Mouse (Mus musculus): ENCODE measurements at regions not wholly inside any gene's neighbourhood (a gene's known extent, or its start where the extent isn't known, plus 50 kb on each side); places are given as distances from the start of the nearest gene placed in this dataset.

- Histone ChIP-seq H3K4me1 (no peaks in the 10 kb centered on the region), H3K36me3 (no peaks in the 10 kb centered on the region), H3K4me2 (replicated peaks) (no peak overlapping the region), H3K9ac (replicated peaks) (no peak overlapping the region), H3K27ac (replicated peaks) (no peak overlapping the region), H3K9me3 (no peaks in the 10 kb centered on the region), H3K27me3 (peaks cover 9% of the 10 kb centered on the region; the same call in 1 of the 2 replicates), H3K4me3 (no peak overlapping the region)
- ATAC-seq (ENCODE audit: low FRiP score, low read depth): no peak
- 89% methylated on average over 5 of the region's 5 CpGs for WGBS
Observed at GRCm38 (mm10) chr2:75149036-75149435, 323.4 kb downstream of the Mtx2 start.

GRCm38 (mm10) chr2:75149562-75149961, 324.0 kb downstream of the Mtx2 start:
- H3K9me3 ChIP-seq: no peaks in the 10 kb centered on the region
- no peaks in the 10 kb centered on the region for H3K36me3 ChIP-seq
- WGBS: 65% methylated on average over 12 of the region's 12 CpGs
- H3K4me1 ChIP-seq: no peaks in the 10 kb centered on the region
- H3K27ac ChIP-seq (replicated peaks): no peak overlapping the region
- peaks cover 9% of the 10 kb centered on the region; the same call in 1 of the 2 replicates for H3K27me3 ChIP-seq
- no peak overlapping the region for H3K9ac ChIP-seq (replicated peaks)
- no peak overlapping the region for H3K4me2 ChIP-seq (replicated peaks)
- H3K4me3 ChIP-seq: no peak overlapping the region
- ATAC-seq (ENCODE audit: low FRiP score, low read depth): no peak

GRCm38 (mm10) chr2:75150986-75151385, 325.4 kb downstream of the Mtx2 start:
- WGBS: 5% methylated on average over 6 of the region's 6 CpGs
- H3K9me3 ChIP-seq: no peaks in the 10 kb centered on the region
- no peaks in the 10 kb centered on the region for H3K36me3 ChIP-seq
- ATAC-seq (ENCODE audit: low FRiP score, low read depth): no peak
- no peak overlapping the region for H3K9ac ChIP-seq (replicated peaks)
- H3K27me3 ChIP-seq: 0 out of 2 replicates have a peak, but pooled peaks cover 7% of the 10 kb centered on the region
- no peak overlapping the region for H3K27ac ChIP-seq (replicated peaks)
- H3K4me3 ChIP-seq: no peak overlapping the region
- H3K4me1 ChIP-seq: no peaks in the 10 kb centered on the region
- no peak overlapping the region for H3K4me2 ChIP-seq (replicated peaks)

- no peak for ATAC-seq (ENCODE audit: low FRiP score, low read depth)
- WGBS: 87% methylated on average over 8 of the region's 8 CpGs
- Histone ChIP-seq H3K4me3 (no peak overlapping the region), H3K4me2 (replicated peaks) (no peak overlapping the region), H3K9me3 (no peaks in the 10 kb centered on the region), H3K4me1 (no peaks in the 10 kb centered on the region), H3K27ac (replicated peaks) (no peak overlapping the region), H3K36me3 (no peaks in the 10 kb centered on the region), H3K9ac (replicated peaks) (no peak overlapping the region), H3K27me3 (0 out of 2 replicates have a peak, but pooled peaks cover 3% of the 10 kb centered on the region)
Observed at GRCm38 (mm10) chr2:75151519-75151918, 325.9 kb downstream of the Mtx2 start.

GRCm38 (mm10) chr2:75152477-75152990, 326.9 kb downstream of the Mtx2 start:
- Histone ChIP-seq H3K9me3 (no peaks in the 10 kb centered on the region), H3K4me1 (no peaks in the 10 kb centered on the region), H3K9ac (replicated peaks) (no peak overlapping the region), H3K4me3 (no peak overlapping the region), H3K4me2 (replicated peaks) (no peak overlapping the region), H3K36me3 (no peaks in the 10 kb centered on the region), H3K27me3 (0 out of 2 replicates have a peak, but pooled peaks cover 3% of the 10 kb centered on the region), H3K27ac (replicated peaks) (no peak overlapping the region)
- no peak for ATAC-seq (ENCODE audit: low FRiP score, low read depth)
- WGBS: 34% methylated on average over 6 of the region's 6 CpGs

- Histone ChIP-seq H3K9me3 (no peaks in the 10 kb centered on the region), H3K4me1 (no peaks in the 10 kb centered on the region), H3K27me3 (0 out of 2 replicates have a peak, but pooled peaks cover 3% of the 10 kb centered on the region), H3K4me2 (replicated peaks) (no peak overlapping the region), H3K27ac (replicated peaks) (no peak overlapping the region), H3K9ac (replicated peaks) (no peak overlapping the region), H3K4me3 (no peak overlapping the region), H3K36me3 (no peaks in the 10 kb centered on the region)
- ATAC-seq (ENCODE audit: low FRiP score, low read depth): no peak
- WGBS: 86% methylated on average over 3 of the region's 3 CpGs
Observed at GRCm38 (mm10) chr2:75154448-75154847, 328.8 kb downstream of the Mtx2 start.

- no peak for ATAC-seq (ENCODE audit: low FRiP score, low read depth)
- 0 out of 2 replicates have a peak, but pooled peaks cover 3% of the 10 kb centered on the region for H3K27me3 ChIP-seq
- H3K4me2 ChIP-seq (replicated peaks): no peak overlapping the region
- H3K9ac ChIP-seq (replicated peaks): no peak overlapping the region
- WGBS: 77% methylated on average over 3 of the region's 3 CpGs
- no peaks in the 10 kb centered on the region for H3K9me3 ChIP-seq
- H3K36me3 ChIP-seq: no peaks in the 10 kb centered on the region
- no peak overlapping the region for H3K4me3 ChIP-seq
- no peak overlapping the region for H3K27ac ChIP-seq (replicated peaks)
- H3K4me1 ChIP-seq: no peaks in the 10 kb centered on the region
Observed at GRCm38 (mm10) chr2:75158581-75158980, 333.0 kb downstream of the Mtx2 start.

GRCm38 (mm10) chr2:75161075-75161474, 335.5 kb downstream of the Mtx2 start:
- Histone ChIP-seq H3K4me1 (no peaks in the 10 kb centered on the region), H3K9me3 (no peaks in the 10 kb centered on the region), H3K27me3 (no peaks in the 10 kb centered on the region), H3K36me3 (no peaks in the 10 kb centered on the region), H3K9ac (replicated peaks) (no peak overlapping the region), H3K4me2 (replicated peaks) (no peak overlapping the region), H3K4me3 (no peak overlapping the region), H3K27ac (replicated peaks) (no peak overlapping the region)
- 92% methylated on average over 14 of the region's 14 CpGs for WGBS
- no peak for ATAC-seq (ENCODE audit: low FRiP score, low read depth)

GRCm38 (mm10) chr2:75164987-75165386, 339.4 kb downstream of the Mtx2 start:
- Histone ChIP-seq H3K36me3 (no peaks in the 10 kb centered on the region), H3K27me3 (no peaks in the 10 kb centered on the region), H3K4me3 (no peak overlapping the region), H3K27ac (replicated peaks) (no peak overlapping the region), H3K4me2 (replicated peaks) (no peak overlapping the region), H3K9ac (replicated peaks) (no peak overlapping the region), H3K9me3 (no peaks in the 10 kb centered on the region), H3K4me1 (no peaks in the 10 kb centered on the region)
- no peak for ATAC-seq (ENCODE audit: low FRiP score, low read depth)
- 88% methylated on average over 4 of the region's 4 CpGs for WGBS

- 59% methylated on average over 5 of the region's 5 CpGs for WGBS
- Histone ChIP-seq H3K4me2 (replicated peaks) (no peak overlapping the region), H3K4me3 (no peak overlapping the region), H3K27ac (replicated peaks) (no peak overlapping the region), H3K27me3 (no peaks in the 10 kb centered on the region), H3K9me3 (no peaks in the 10 kb centered on the region), H3K36me3 (no peaks in the 10 kb centered on the region), H3K4me1 (peaks cover 5% of the 10 kb centered on the region; the same call in 1 of the 2 replicates), H3K9ac (replicated peaks) (no peak overlapping the region)
- no peak for ATAC-seq (ENCODE audit: low FRiP score, low read depth)
Observed at GRCm38 (mm10) chr2:75176267-75176666, 350.7 kb downstream of the Mtx2 start.

- no peak overlapping the region for H3K9ac ChIP-seq (replicated peaks)
- peaks cover 9% of the 10 kb centered on the region for H3K4me1 ChIP-seq
- H3K9me3 ChIP-seq: no peaks in the 10 kb centered on the region
- H3K4me3 ChIP-seq: no peak overlapping the region
- 0 out of 2 replicates have a peak, but pooled peaks cover 5% of the 10 kb centered on the region for H3K27me3 ChIP-seq
- H3K27ac ChIP-seq (replicated peaks): no peak overlapping the region
- no peak overlapping the region for H3K4me2 ChIP-seq (replicated peaks)
- ATAC-seq (ENCODE audit: low FRiP score, low read depth): no peak
- WGBS: 50% methylated on average over 4 of the region's 4 CpGs
- H3K36me3 ChIP-seq: no peaks in the 10 kb centered on the region
Observed at GRCm38 (mm10) chr2:75183293-75183692, 357.7 kb downstream of the Mtx2 start.

GRCm38 (mm10) chr2:75202587-75203220, 377.1 kb downstream of the Mtx2 start:
- Histone ChIP-seq H3K9ac (replicated peaks) (no peak overlapping the region), H3K9me3 (no peaks in the 10 kb centered on the region), H3K4me1 (no peaks in the 10 kb centered on the region; the same call in 1 of the 2 replicates), H3K36me3 (no peaks in the 10 kb centered on the region), H3K27ac (replicated peaks) (no peak overlapping the region), H3K4me2 (replicated peaks) (no peak overlapping the region), H3K4me3 (no peak overlapping the region), H3K27me3 (no peaks in the 10 kb centered on the region)
- 76% methylated on average over 7 of the region's 7 CpGs for WGBS
- no peak for ATAC-seq (ENCODE audit: low FRiP score, low read depth)

All from midbrain, embryonic 12.5 days (tissue).